Mouse (Mus musculus): ENCODE results near the gene Gm15013.

GRCm38 (mm10) chrX:139684775-139685695 is 29.2 kb downstream of the Gm15013 start, which contains the start of gene Tbc1d8b:
- TF ChIP-seq POLR2A (IDR thresholded peaks at IDR 0.05; ENCODE audit: control insufficient read depth, low read depth, low read length) = peak; percentile 46; the same call in 1 of the 2 replicates
- no peak for TF ChIP-seq CTCF (IDR thresholded peaks at IDR 0.05; ENCODE audit: control insufficient read depth, insufficient read depth, insufficient replicate concordance, low read depth, low read length)
